Mouse (Mus musculus): ENCODE results near the gene Smad6.
A peak's percentile ranks its signal among the peaks of the same experiment; 100 is the strongest.

Smad6 gene

DNA sequence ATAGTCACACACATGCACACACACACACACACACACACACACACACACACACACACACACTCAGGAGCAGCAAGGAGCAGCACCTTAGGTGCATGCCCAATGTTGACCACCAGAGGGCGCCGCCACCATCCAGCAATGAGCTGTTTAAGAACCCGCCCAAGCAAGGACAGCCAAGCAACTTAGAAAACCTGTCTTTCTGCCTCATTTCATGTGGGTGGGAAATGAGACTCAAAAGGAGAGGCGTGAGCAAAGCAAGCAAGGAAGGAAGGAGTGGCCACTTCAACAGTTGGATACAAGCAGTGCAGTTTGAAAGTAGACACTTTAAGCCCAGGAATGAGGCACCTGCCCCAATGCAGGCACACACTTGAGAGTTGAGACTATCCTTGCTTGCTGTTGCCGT, 112.2 kb downstream of the Smad6 start:
- DNase-seq = peak; percentile 91 to 92

DNA sequence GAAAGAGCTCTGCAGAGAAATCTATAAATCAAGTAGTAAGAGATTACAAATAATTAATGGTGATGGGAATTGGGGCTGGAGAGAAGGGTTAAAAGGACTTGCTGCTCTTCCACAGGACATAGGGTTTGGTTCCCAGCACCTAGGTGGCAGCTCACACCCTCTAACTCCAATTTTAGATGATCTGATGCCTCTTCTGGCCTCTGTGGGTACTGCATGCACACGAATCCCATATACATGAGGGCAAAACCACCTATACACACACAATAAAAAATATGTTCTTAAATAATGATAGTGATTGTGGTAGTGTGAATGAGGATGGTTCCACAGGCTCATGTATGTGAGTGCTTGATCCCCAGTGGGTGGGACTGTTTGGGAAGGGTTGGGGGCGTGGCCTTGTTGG, 117.3 kb downstream of the Smad6 start:
- DNase-seq = no peak
